In genomic region chr11:118773076-118773583, GRCm38 (mm10) we compare ENCODE assay signal across 12 mouse cellular contexts.
A peak's percentile ranks its signal among the peaks of the same experiment; 100 is the strongest.
DNase-seq lines count a peak whose midpoint lies in the region; ATAC-seq lines count a peak whose summit lies in the region.
"Had no signal": no experiment of that assay in that cellular context is flagged by ENCODE, and none has a peak within 500 bp of the region (broad histone marks: within the 10 kb centered on the region; RNA-seq: fewer than 3 reads in every experiment).

No protein-coding gene starts in this region.

- no peaks in the 10 kb centered on the region for H3K4me1 ChIP-seq in heart, embryonic 11.5 days (ENCODE audit: control insufficient read depth, insufficient read depth, low read length)
- H3K4me1 ChIP-seq in midbrain, embryonic 13.5 days (replicated peaks) = peaks cover 72% of the 10 kb centered on the region
- H3K4me1 ChIP-seq in liver, embryonic 11.5 days (replicated peaks; ENCODE audit: control insufficient read depth, insufficient read depth, low read length) = no peaks in the 10 kb centered on the region
- H3K4me1 ChIP-seq: liver, embryonic 12.5 days had no signal

- no peak overlapping the region for H3K4me3 ChIP-seq in heart, embryonic 11.5 days (ENCODE audit: low read depth, low read length)
- H3K4me3 ChIP-seq in midbrain, embryonic 13.5 days (replicated peaks) = no peak overlapping the region
- no peak overlapping the region for H3K4me3 ChIP-seq in liver, embryonic 11.5 days (ENCODE audit: low read depth, low read length)
- H3K4me3 ChIP-seq: embryonic facial prominence, embryonic 12.5 days; kidney, embryonic 15.5 days; liver, embryonic 12.5 days had no signal

- DNase-seq in heart, postnatal 25 days (ENCODE audit: low spot score) = no peak
- peak; percentile 16 for DNase-seq in right cerebral cortex, postnatal 14 days
- no peak for DNase-seq in right cerebral cortex, postnatal 10 days (ENCODE audit: low spot score in 2 of 2)
- DNase-seq in liver, embryonic 11.5 days (ENCODE audit: low spot score) = no peak
- DNase-seq in adrenal gland, postnatal 10 days = no peak
- DNase-seq: gastrocnemius, postnatal 14 days; thymus, postnatal 14 days had no signal

- 40% methylated on average over 12 of the region's 12 CpGs for WGBS in heart, embryonic 11.5 days (ENCODE audit: insufficient replicate concordance)
- WGBS in midbrain, embryonic 13.5 days = 64% methylated on average over 12 of the region's 12 CpGs
- 43% methylated on average over 12 of the region's 12 CpGs for WGBS in liver, embryonic 11.5 days

- H3K9ac ChIP-seq in heart, embryonic 11.5 days (ENCODE audit: low read depth, low read length) = no peak overlapping the region
- no peak overlapping the region; the same call in 1 of the 2 replicates for H3K9ac ChIP-seq in midbrain, embryonic 13.5 days (replicated peaks)
- H3K9ac ChIP-seq in liver, embryonic 11.5 days (ENCODE audit: low read depth, low read length) = no peak overlapping the region
- H3K9ac ChIP-seq: embryonic facial prominence, embryonic 12.5 days; kidney, embryonic 15.5 days; liver, embryonic 12.5 days had no signal

- no peaks in the 10 kb centered on the region for H3K27me3 ChIP-seq in heart, embryonic 11.5 days (ENCODE audit: control insufficient read depth, insufficient read depth, low read length)
- H3K27me3 ChIP-seq in midbrain, embryonic 13.5 days = no peaks in the 10 kb centered on the region
- H3K27me3 ChIP-seq in liver, embryonic 11.5 days (replicated peaks; ENCODE audit: control insufficient read depth, insufficient read depth, low read length) = no peaks in the 10 kb centered on the region

- no peaks in the 10 kb centered on the region for H3K36me3 ChIP-seq in heart, embryonic 11.5 days (ENCODE audit: control insufficient read depth, insufficient read depth, low read length)
- no peaks in the 10 kb centered on the region for H3K36me3 ChIP-seq in midbrain, embryonic 13.5 days
- H3K36me3 ChIP-seq in liver, embryonic 11.5 days (ENCODE audit: control insufficient read depth, insufficient read depth, low read length) = no peaks in the 10 kb centered on the region
- H3K36me3 ChIP-seq: embryonic facial prominence, embryonic 12.5 days; kidney, embryonic 15.5 days; liver, embryonic 12.5 days had no signal

- intact Hi-C loops in heart, postnatal 25 days (cut with DNase I) = no loop called here

- no peak overlapping the region for H3K4me2 ChIP-seq in heart, embryonic 11.5 days
- no peak overlapping the region for H3K4me2 ChIP-seq in midbrain, embryonic 13.5 days (replicated peaks)
- H3K4me2 ChIP-seq in liver, embryonic 11.5 days = no peak overlapping the region
- H3K4me2 ChIP-seq: embryonic facial prominence, embryonic 12.5 days; kidney, embryonic 15.5 days; liver, embryonic 12.5 days had no signal

- H3K9me3 ChIP-seq in heart, embryonic 11.5 days (replicated peaks; ENCODE audit: control insufficient read depth, low read length) = no peaks in the 10 kb centered on the region
- no peaks in the 10 kb centered on the region for H3K9me3 ChIP-seq in midbrain, embryonic 13.5 days
- H3K9me3 ChIP-seq in liver, embryonic 11.5 days (ENCODE audit: control insufficient read depth, low read length) = no peaks in the 10 kb centered on the region
- H3K9me3 ChIP-seq: embryonic facial prominence, embryonic 12.5 days; kidney, embryonic 15.5 days; liver, embryonic 12.5 days had no signal

- ATAC-seq in heart, embryonic 11.5 days (replicated peaks; ENCODE audit: insufficient number of reproducible peaks, low FRiP score, low TSS enrichment) = no peak
- ATAC-seq in midbrain, embryonic 13.5 days = no peak
- ATAC-seq in liver, embryonic 11.5 days (replicated peaks; ENCODE audit: low FRiP score) = no peak; the same call in 1 of the 2 replicates
- ATAC-seq: liver, embryonic 12.5 days had no signal

- H3K27ac ChIP-seq in heart, embryonic 11.5 days (ENCODE audit: low read depth, low read length) = peak overlapping the region; percentile 17; the same call in 1 of the 2 replicates
- peak overlapping the region; percentile 63 for H3K27ac ChIP-seq in midbrain, embryonic 13.5 days
- H3K27ac ChIP-seq in liver, embryonic 11.5 days (ENCODE audit: low read depth, low read length) = no peak overlapping the region
- H3K27ac ChIP-seq: embryonic facial prominence, embryonic 12.5 days; kidney, embryonic 15.5 days; liver, embryonic 12.5 days had no signal
